Mouse (Mus musculus) erythroblast, embryonic 14.5 days (primary cell): ENCODE results near the gene Cd86.

Experiments used
- GATA1 ChIP-seq: IDR thresholded peaks from 2 replicates; pipeline ENCODE4 v1.6.1; 2012; ENCODE audit warnings: low read length, inconsistent platforms, mixed read lengths
- TAL1 ChIP-seq: IDR thresholded peaks from 3 replicates; pipeline ENCODE4 v1.6.1; 2012; ENCODE audit warnings: low read length, inconsistent platforms, mixed read lengths

GRCm38 (mm10) chr16:36655199-36655598 lies 10.7 kb downstream of the Cd86 start:
- no peak for TF ChIP-seq GATA1
- no peak for TF ChIP-seq TAL1
